Mouse (Mus musculus): ENCODE measurements around the gene Dchs2.

Dchs2 gene

GRCm38 (mm10) chr3:83250001-83250545, 122.3 kb downstream of the Dchs2 start:
- DNase-seq (ENCODE audit: low read depth, low spot score) = no peak

GRCm38 (mm10) chr3:83251899-83252298, 124.2 kb downstream of the Dchs2 start:
- DNase-seq (ENCODE audit: low read depth, low spot score) = no peak

GRCm38 (mm10) chr3:83259421-83259820, 131.7 kb downstream of the Dchs2 start:
- DNase-seq (ENCODE audit: low read depth, low spot score) = no peak

- DNase-seq (ENCODE audit: low read depth, low spot score) = no peak
Measured at GRCm38 (mm10) chr3:83266009-83266408, 138.3 kb downstream of the Dchs2 start.

GRCm38 (mm10) chr3:83270228-83270627, 142.5 kb downstream of the Dchs2 start:
- no peak for DNase-seq (ENCODE audit: low read depth, low spot score)

- no peak for DNase-seq (ENCODE audit: low read depth, low spot score)
Measured at GRCm38 (mm10) chr3:83270982-83271381, 143.2 kb downstream of the Dchs2 start.

- peak; percentile 46 for DNase-seq (ENCODE audit: low read depth, low spot score)
Measured at GRCm38 (mm10) chr3:83273555-83274244, 146.0 kb downstream of the Dchs2 start.

GRCm38 (mm10) chr3:83275703-83276102, 148.0 kb downstream of the Dchs2 start:
- DNase-seq (ENCODE audit: low read depth, low spot score) = no peak

- DNase-seq (ENCODE audit: low read depth, low spot score) = no peak
Measured at GRCm38 (mm10) chr3:83283882-83284281, 156.1 kb downstream of the Dchs2 start.

- DNase-seq (ENCODE audit: low read depth, low spot score) = peak; percentile 32
Measured at GRCm38 (mm10) chr3:83286975-83287405, 159.2 kb downstream of the Dchs2 start.

GRCm38 (mm10) chr3:83288118-83288840, 160.5 kb downstream of the Dchs2 start:
- no peak for DNase-seq (ENCODE audit: low read depth, low spot score)

GRCm38 (mm10) chr3:83290482-83290881, 162.7 kb downstream of the Dchs2 start:
- DNase-seq (ENCODE audit: low read depth, low spot score) = peak; percentile 18

- no peak for DNase-seq (ENCODE audit: low read depth, low spot score)
Measured at GRCm38 (mm10) chr3:83290953-83291352, 163.2 kb downstream of the Dchs2 start.

- DNase-seq (ENCODE audit: low read depth, low spot score) = no peak
Measured at GRCm38 (mm10) chr3:83299783-83300382, 172.1 kb downstream of the Dchs2 start.

GRCm38 (mm10) chr3:83303876-83304275, 176.1 kb downstream of the Dchs2 start:
- no peak for DNase-seq (ENCODE audit: low read depth, low spot score)

GRCm38 (mm10) chr3:83345928-83346327, 218.2 kb downstream of the Dchs2 start:
- no peak for DNase-seq (ENCODE audit: low read depth, low spot score)

GRCm38 (mm10) chr3:83368500-83369068, 240.8 kb downstream of the Dchs2 start:
- DNase-seq (ENCODE audit: low read depth, low spot score) = peak; percentile 50

GRCm38 (mm10) chr3:83369871-83370270, 242.1 kb downstream of the Dchs2 start:
- peak; percentile 14 for DNase-seq (ENCODE audit: low read depth, low spot score)

- no peak for DNase-seq (ENCODE audit: low read depth, low spot score)
Measured at GRCm38 (mm10) chr3:83374333-83374732, 246.6 kb downstream of the Dchs2 start.

- DNase-seq (ENCODE audit: low read depth, low spot score) = no peak
Measured at GRCm38 (mm10) chr3:83376834-83377233, 249.1 kb downstream of the Dchs2 start.
